8 mouse cellular contexts compared by ENCODE assay signal in genomic region chr10:127183759-127184158, GRCm38 (mm10). TPM values are rescaled to one million over a fixed set of nuclear protein-coding genes. Genes with fewer than 3 reads are reported as not detected.
DNase-seq lines count a peak whose midpoint lies in the region; ATAC-seq and TF ChIP-seq lines count a peak whose summit lies in the region.
"Had no signal": no experiment of that assay in that cellular context is flagged by ENCODE, and none has a peak within 500 bp of the region (broad histone marks: within the 10 kb centered on the region; RNA-seq: fewer than 3 reads in every experiment).

No protein-coding gene starts in this region.

- DNase-seq in ES-CJ7 (ENCODE audit: low read depth, low spot score), result peak; percentile 93
- no peak for DNase-seq in liver, postnatal 0 days
- DNase-seq in natural killer cell, adult 2 months (ENCODE audit: low spot score in 2 of 2), result no peak
- DNase-seq in left cerebral cortex, postnatal 14 days (ENCODE audit: low spot score in 2 of 2), result no peak
- DNase-seq in lung, postnatal 4 days, result no peak

- H3K9ac ChIP-seq in heart, embryonic 15.5 days, result 0 out of 2 replicates have a peak overlapping the region, but pooled peaks have one; percentile 17
- H3K9ac ChIP-seq in liver, postnatal 0 days (replicated peaks), result no peak overlapping the region

- peaks cover 40% of the 10 kb centered on the region for H3K27me3 ChIP-seq in E14TG2a.4 (ENCODE audit: insufficient read depth, low read length)
- H3K27me3 ChIP-seq in heart, embryonic 15.5 days, result peaks cover 73% of the 10 kb centered on the region
- H3K27me3 ChIP-seq in liver, postnatal 0 days (ENCODE audit: insufficient read depth, low read length), result peaks cover 73% of the 10 kb centered on the region

- peak overlapping the region; percentile 65 for H3K4me3 ChIP-seq in E14TG2a.4 (replicated peaks; ENCODE audit: low read length)
- H3K4me3 ChIP-seq in heart, embryonic 15.5 days, result peak overlapping the region; percentile 27
- 0 out of 2 replicates have a peak overlapping the region, but pooled peaks have one; percentile 6 for H3K4me3 ChIP-seq in liver, postnatal 0 days (ENCODE audit: low read depth, low read length)

- TF ChIP-seq CTCF in E14TG2a.4 (conservative IDR thresholded peaks at IDR 0.05; ENCODE audit: low read length), result no peak
- TF ChIP-seq CTCF in liver, postnatal 0 days (IDR thresholded peaks at IDR 0.05; ENCODE audit: low read depth), result no peak

- TF ChIP-seq EP300 in liver, postnatal 0 days (IDR thresholded peaks at IDR 0.05; ENCODE audit: low read depth), result no peak

- no peak overlapping the region for H3K27ac ChIP-seq in heart, embryonic 15.5 days
- H3K27ac ChIP-seq in liver, postnatal 0 days (ENCODE audit: low read depth), result no peak overlapping the region
- H3K27ac ChIP-seq: macrophage had no signal

- WGBS in heart, embryonic 15.5 days, result 17% methylated on average over 20 of the region's 20 CpGs
- 22% methylated on average over 20 of the region's 20 CpGs for WGBS in liver, postnatal 0 days (ENCODE audit: insufficient replicate concordance)

- H3K36me3 ChIP-seq in E14TG2a.4 (ENCODE audit: insufficient read depth, low read length), result peaks cover 41% of the 10 kb centered on the region
- peaks cover 3% of the 10 kb centered on the region for H3K36me3 ChIP-seq in heart, embryonic 15.5 days
- H3K36me3 ChIP-seq in liver, postnatal 0 days (replicated peaks; ENCODE audit: insufficient read depth, low read length), result no peaks in the 10 kb centered on the region

- intact Hi-C loops in left cerebral cortex, postnatal 14 days (cut with DNase I), result no loop called here

- H3K9me3 ChIP-seq in E14TG2a.4 (ENCODE audit: low read length), result no peaks in the 10 kb centered on the region
- H3K9me3 ChIP-seq in heart, embryonic 15.5 days (replicated peaks), result no peaks in the 10 kb centered on the region
- H3K9me3 ChIP-seq in liver, postnatal 0 days (ENCODE audit: low read length), result no peaks in the 10 kb centered on the region; the same call in 1 of the 2 replicates

- peak; percentile 10; the same call in 1 of the 2 replicates for ATAC-seq in heart, embryonic 15.5 days (replicated peaks; ENCODE audit: insufficient number of reproducible peaks, insufficient read depth, low FRiP score, low read depth)
- ATAC-seq in liver, postnatal 0 days, result 0 out of 2 replicates have a peak, but pooled peaks have one; percentile 9

- peaks cover 86% of the 10 kb centered on the region for H3K4me1 ChIP-seq in E14TG2a.4 (replicated peaks; ENCODE audit: low read depth, low read length)
- H3K4me1 ChIP-seq in heart, embryonic 15.5 days (replicated peaks), result peaks cover 30% of the 10 kb centered on the region
- peaks cover 18% of the 10 kb centered on the region for H3K4me1 ChIP-seq in liver, postnatal 0 days (ENCODE audit: insufficient read depth)

- H3K4me2 ChIP-seq in heart, embryonic 15.5 days, result peak overlapping the region; percentile 41
- peak overlapping the region; percentile 29 for H3K4me2 ChIP-seq in liver, postnatal 0 days (ENCODE audit: low read depth, low read length)

RNA-seq across cellular contexts. Expression of gene Slc26a10, which starts 3.3 kb away (rescaled TPM):
- polyA plus RNA-seq in heart, embryonic 15.5 days (2015; fragmentation: Nextera tagmentation; extraction: Ambion mirVana), result 15.6 and 16.7 TPM in 2 replicates
- polyA plus RNA-seq in liver, postnatal 0 days (2015; fragmentation: Nextera tagmentation; extraction: Ambion mirVana), result 2.0 TPM in 2 replicates
- total RNA-seq in left cerebral cortex, postnatal 14 days (2021), result 1 to 10 TPM; 1.1 to 1.4 TPM

RNA-seq across cellular contexts. Expression of gene Arhgef25, which starts 6.1 kb away (rescaled TPM):
- 24.7 and 32.5 TPM in 2 replicates for polyA plus RNA-seq in heart, embryonic 15.5 days (2015; fragmentation: Nextera tagmentation; extraction: Ambion mirVana)
- 1.9 and 2.6 TPM in 2 replicates for polyA plus RNA-seq in liver, postnatal 0 days (2015; fragmentation: Nextera tagmentation; extraction: Ambion mirVana)
- 100 to 1,000 TPM in 1 of 2 experiments, 10 to 100 TPM in 1; 92.9 to 103 TPM for total RNA-seq in left cerebral cortex, postnatal 14 days (2021)
- polyA plus RNA-seq: macrophage had no signal

RNA-seq across cellular contexts. Expression of gene Dtx3, which starts 11.8 kb away (rescaled TPM):
- polyA plus RNA-seq in heart, embryonic 15.5 days (2015; fragmentation: Nextera tagmentation; extraction: Ambion mirVana), result 63.5 and 86.0 TPM in 2 replicates
- 8.8 and 8.9 TPM in 2 replicates for polyA plus RNA-seq in liver, postnatal 0 days (2015; fragmentation: Nextera tagmentation; extraction: Ambion mirVana)
- total RNA-seq in left cerebral cortex, postnatal 14 days (2021), result 100 to 1,000 TPM; 202 to 203 TPM

RNA-seq across cellular contexts. Expression of gene B4galnt1, which starts 18.7 kb away (rescaled TPM):
- polyA plus RNA-seq in heart, embryonic 15.5 days (2015; fragmentation: Nextera tagmentation; extraction: Ambion mirVana), result 1.5 and 5.7 TPM in 2 replicates
- 27.2 and 32.2 TPM in 2 replicates for polyA plus RNA-seq in liver, postnatal 0 days (2015; fragmentation: Nextera tagmentation; extraction: Ambion mirVana)
- 100 to 1,000 TPM; 108 to 110 TPM for total RNA-seq in left cerebral cortex, postnatal 14 days (2021)

RNA-seq across cellular contexts. Expression of gene Pip4k2c, which starts 27.6 kb away (rescaled TPM):
- 23.2 and 27.0 TPM in 2 replicates for polyA plus RNA-seq in heart, embryonic 15.5 days (2015; fragmentation: Nextera tagmentation; extraction: Ambion mirVana)
- 14.7 and 17.7 TPM in 2 replicates for polyA plus RNA-seq in liver, postnatal 0 days (2015; fragmentation: Nextera tagmentation; extraction: Ambion mirVana)
- total RNA-seq in left cerebral cortex, postnatal 14 days (2021), result 10 to 100 TPM; 63.6 to 78.9 TPM

Comparison
In these comparisons a context has a peak if more than half of its experiments do, and no peak if none do; other contexts are left out.
1. H3K4me3 ChIP-seq: peak in every context shown above with its lines; median percentile 65 in E14TG2a.4; 27 in heart, embryonic 15.5 days; 6 in liver, postnatal 0 days.